Mouse (Mus musculus): ENCODE data around the gene Mgat1.
"Not testable (repeated sequence)": the region's sequence is repeated elsewhere in the genome, so short reads cannot be mapped to it uniquely, and the experiment has no call there.

Gene Mgat1

GRCm38 (mm10) chr11:49243727-49244594 is at the start of gene Mgat1:
Gene Mgat1, plus strand, starts transcription at chr11:49244191.
- peak; percentile 94 for DNase-seq (ENCODE audit: low spot score)

- not testable (repeated sequence) for DNase-seq (ENCODE audit: low spot score)
These were observed 49.2 kb upstream of the Mgat1 start for GRCm38 (mm10) chr11:49194771-49195170.

- DNase-seq (ENCODE audit: low spot score) = no peak
These were observed 48.1 kb upstream of the Mgat1 start for GRCm38 (mm10) chr11:49195819-49196322.

GRCm38 (mm10) chr11:49200666-49201065 is 43.3 kb upstream of the Mgat1 start:
- DNase-seq (ENCODE audit: low spot score) = no peak

GRCm38 (mm10) chr11:49201142-49201541 is 42.8 kb upstream of the Mgat1 start:
- DNase-seq (ENCODE audit: low spot score) = no peak

GRCm38 (mm10) chr11:49202071-49202470 is 41.9 kb upstream of the Mgat1 start:
- DNase-seq (ENCODE audit: low spot score) = no peak

- DNase-seq (ENCODE audit: low spot score) = peak; percentile 18
These were observed 41.4 kb upstream of the Mgat1 start for GRCm38 (mm10) chr11:49202523-49203061.

- DNase-seq (ENCODE audit: low spot score) = peak; percentile 94
These were observed 40.7 kb upstream of the Mgat1 start, which contains the start of gene Zfp62 for GRCm38 (mm10) chr11:49203129-49203768. Gene Zfp62, plus strand, starts transcription at chr11:49203292.

GRCm38 (mm10) chr11:49203771-49204497 is 40.1 kb upstream of the Mgat1 start:
- DNase-seq (ENCODE audit: low spot score) = no peak

- DNase-seq (ENCODE audit: low spot score) = no peak
These were observed 38.9 kb upstream of the Mgat1 start for GRCm38 (mm10) chr11:49205080-49205590.

GRCm38 (mm10) chr11:49207495-49207894 is 36.5 kb upstream of the Mgat1 start:
- DNase-seq (ENCODE audit: low spot score) = no peak

GRCm38 (mm10) chr11:49212577-49212976 is 31.4 kb upstream of the Mgat1 start:
- no peak for DNase-seq (ENCODE audit: low spot score)

- no peak for DNase-seq (ENCODE audit: low spot score)
These were observed 30.5 kb upstream of the Mgat1 start for GRCm38 (mm10) chr11:49213505-49213904.

- DNase-seq (ENCODE audit: low spot score) = no peak
These were observed 24.7 kb upstream of the Mgat1 start for GRCm38 (mm10) chr11:49219271-49219670.

- DNase-seq (ENCODE audit: low spot score) = no peak
These were observed 19.5 kb upstream of the Mgat1 start for GRCm38 (mm10) chr11:49224455-49224854.

- DNase-seq (ENCODE audit: low spot score) = no peak
These were observed 11.2 kb upstream of the Mgat1 start for GRCm38 (mm10) chr11:49232781-49233180.

- DNase-seq (ENCODE audit: low spot score) = no peak
These were observed 8.4 kb upstream of the Mgat1 start for GRCm38 (mm10) chr11:49235459-49236207.

- DNase-seq (ENCODE audit: low spot score) = no peak
These were observed 7.1 kb upstream of the Mgat1 start for GRCm38 (mm10) chr11:49236891-49237290.

GRCm38 (mm10) chr11:49237532-49237931 is 6.5 kb upstream of the Mgat1 start:
- DNase-seq (ENCODE audit: low spot score) = no peak

- DNase-seq (ENCODE audit: low spot score) = no peak
These were observed 3.7 kb upstream of the Mgat1 start for GRCm38 (mm10) chr11:49240310-49240709.

- DNase-seq (ENCODE audit: low spot score) = no peak
These were observed 3.1 kb upstream of the Mgat1 start for GRCm38 (mm10) chr11:49240874-49241273.
